ENCODE assay signal across 12 mouse cellular contexts in the genomic region with DNA sequence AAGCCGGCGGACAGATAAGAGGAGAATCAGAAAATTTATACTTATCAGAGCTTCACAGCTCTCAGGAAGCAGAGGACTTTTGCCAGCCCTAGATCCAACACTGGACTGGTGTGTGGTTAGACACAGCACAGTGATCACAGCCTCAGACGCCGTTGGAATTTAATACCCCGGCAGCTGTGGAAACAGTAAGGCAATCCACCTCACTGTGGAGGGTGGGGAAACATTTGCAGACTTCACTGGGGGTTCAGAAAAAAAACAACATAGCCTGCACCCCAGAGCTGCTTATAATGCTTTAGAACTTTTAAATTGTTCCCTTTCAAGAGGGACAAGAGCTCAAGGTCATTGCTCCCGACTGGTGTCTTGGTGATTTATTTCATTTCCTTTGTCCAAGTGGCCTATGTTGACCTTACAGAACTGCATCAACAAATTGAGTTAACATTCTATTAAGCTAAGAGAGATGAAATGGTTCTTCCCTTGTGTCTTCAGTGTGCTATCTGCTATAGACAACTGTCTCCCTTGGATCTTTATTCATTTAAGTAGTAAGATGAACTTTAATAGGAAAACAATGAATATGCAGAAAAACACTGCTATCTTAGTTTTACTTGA.
DNase-seq lines count a peak whose midpoint lies in the region; ATAC-seq and TF ChIP-seq lines count a peak whose summit lies in the region.
"Had no signal": no experiment of that assay in that cellular context is flagged by ENCODE, and none has a peak within 500 bp of the region (broad histone marks: within the 10 kb centered on the region; RNA-seq: fewer than 3 reads in every experiment).

No protein-coding gene starts in this region.

- no peak overlapping the region for H3K4me3 ChIP-seq in hindbrain, embryonic 10.5 days
- H3K4me3 ChIP-seq in hindbrain, embryonic 14.5 days (replicated peaks; ENCODE audit: low read length): no peak overlapping the region
- no peak overlapping the region for H3K4me3 ChIP-seq in embryonic facial prominence, embryonic 11.5 days (ENCODE audit: low read depth, low read length)
- H3K4me3 ChIP-seq in kidney, postnatal 0 days (replicated peaks; ENCODE audit: low read depth, low read length): no peak overlapping the region

- 51% methylated on average over 6 of the region's 6 CpGs for WGBS in hindbrain, embryonic 10.5 days
- 50% methylated on average over 6 of the region's 6 CpGs for WGBS in hindbrain, embryonic 14.5 days
- WGBS in embryonic facial prominence, embryonic 11.5 days: 45% methylated on average over 6 of the region's 6 CpGs
- 8% methylated on average over 6 of the region's 6 CpGs for WGBS in kidney, postnatal 0 days

- H3K4me1 ChIP-seq in hindbrain, embryonic 10.5 days (replicated peaks): peaks cover 5% of the 10 kb centered on the region; the same call in 1 of the 2 replicates
- H3K4me1 ChIP-seq in hindbrain, embryonic 14.5 days (replicated peaks; ENCODE audit: control insufficient read depth, insufficient read depth, low read length): no peaks in the 10 kb centered on the region
- no peaks in the 10 kb centered on the region; the same call in 1 of the 2 replicates for H3K4me1 ChIP-seq in embryonic facial prominence, embryonic 11.5 days (ENCODE audit: control insufficient read depth, insufficient read depth, low read length)
- 0 out of 2 replicates have a peak, but pooled peaks cover 8% of the 10 kb centered on the region for H3K4me1 ChIP-seq in kidney, postnatal 0 days (replicated peaks; ENCODE audit: insufficient read depth, low read length)

- in situ Hi-C loops in Patski (cut with MboI; ENCODE audit: low pct_unique_long_range_greater_than_20kb): loop anchor here (10.0 kb wide), 1 partner anchor 256 kb away; no protein-coding TSS in a partner anchor

- no peaks in the 10 kb centered on the region for H3K36me3 ChIP-seq in hindbrain, embryonic 10.5 days
- no peaks in the 10 kb centered on the region for H3K36me3 ChIP-seq in hindbrain, embryonic 14.5 days (replicated peaks; ENCODE audit: control insufficient read depth, insufficient read depth)
- H3K36me3 ChIP-seq in embryonic facial prominence, embryonic 11.5 days (replicated peaks; ENCODE audit: control insufficient read depth, insufficient read depth, low read depth, low read length): no peaks in the 10 kb centered on the region
- H3K36me3 ChIP-seq in kidney, postnatal 0 days (ENCODE audit: insufficient read depth, low read length): no peaks in the 10 kb centered on the region

- ATAC-seq in hindbrain, embryonic 14.5 days (ENCODE audit: low FRiP score): no peak
- peak; percentile 98 for ATAC-seq in Patski
- peak; percentile 75; the same call in 1 of the 2 replicates for ATAC-seq in embryonic facial prominence, embryonic 11.5 days (replicated peaks; ENCODE audit: insufficient number of reproducible peaks, low FRiP score, low TSS enrichment, low read depth)
- peak; percentile 93 for ATAC-seq in kidney, postnatal 0 days (replicated peaks; ENCODE audit: low FRiP score, low read depth)
- ATAC-seq: CD4-positive, CD25-positive, alpha-beta regulatory T cell, adult 4 months; inflammation-experienced regulatory T-cells, adult 6 months had no signal

- peak overlapping the region; percentile 29; the same call in 1 of the 2 replicates for H3K27ac ChIP-seq in hindbrain, embryonic 10.5 days
- H3K27ac ChIP-seq in hindbrain, embryonic 14.5 days: no peak overlapping the region
- H3K27ac ChIP-seq in embryonic facial prominence, embryonic 11.5 days (replicated peaks; ENCODE audit: low read depth, low read length): no peak overlapping the region
- H3K27ac ChIP-seq in kidney, postnatal 0 days: 0 out of 2 replicates have a peak overlapping the region, but pooled peaks have one; percentile 47

- peak; percentile 37 for DNase-seq in hindbrain, embryonic 10.5 days (ENCODE audit: low spot score)
- DNase-seq in hindbrain, embryonic 14.5 days (ENCODE audit: low spot score): no peak
- DNase-seq in Patski (ENCODE audit: low read depth, low spot score): no peak
- peak; percentile 49 for DNase-seq in embryonic facial prominence, embryonic 11.5 days (ENCODE audit: low spot score)
- peak; percentile 80 for DNase-seq in kidney, postnatal 0 days (ENCODE audit: low spot score)
- no peak for DNase-seq in retina, postnatal 1 day
- DNase-seq in layer of hippocampus, adult 9-10 months (ENCODE audit: low spot score): no peak
- DNase-seq in cerebellum, adult 18-20 months: no peak
- DNase-seq: lung, adult 2 months had no signal

- H3K27me3 ChIP-seq in hindbrain, embryonic 10.5 days (ENCODE audit: insufficient read depth, poor library complexity, severe bottlenecking): no peaks in the 10 kb centered on the region
- H3K27me3 ChIP-seq in hindbrain, embryonic 14.5 days (ENCODE audit: control insufficient read depth, insufficient read depth, low read length): no peaks in the 10 kb centered on the region
- no peaks in the 10 kb centered on the region for H3K27me3 ChIP-seq in Patski
- no peaks in the 10 kb centered on the region for H3K27me3 ChIP-seq in embryonic facial prominence, embryonic 11.5 days (ENCODE audit: control insufficient read depth, insufficient read depth, low read length)
- H3K27me3 ChIP-seq in kidney, postnatal 0 days (ENCODE audit: insufficient read depth, low read length): no peaks in the 10 kb centered on the region

- no peak overlapping the region for H3K9ac ChIP-seq in hindbrain, embryonic 14.5 days
- no peak overlapping the region for H3K9ac ChIP-seq in embryonic facial prominence, embryonic 11.5 days (replicated peaks; ENCODE audit: low read length)
- H3K9ac ChIP-seq in kidney, postnatal 0 days (ENCODE audit: low read depth, low read length): no peak overlapping the region

- no peak for TF ChIP-seq CTCF in Patski (IDR thresholded peaks at IDR 0.05)
- TF ChIP-seq CTCF in kidney, postnatal 0 days (IDR thresholded peaks at IDR 0.05; ENCODE audit: low read depth): no peak

- no peak overlapping the region for H3K4me2 ChIP-seq in hindbrain, embryonic 14.5 days (replicated peaks)
- H3K4me2 ChIP-seq in embryonic facial prominence, embryonic 11.5 days (ENCODE audit: low read depth, low read length): no peak overlapping the region
- H3K4me2 ChIP-seq in kidney, postnatal 0 days (ENCODE audit: low read length): peak overlapping the region; percentile 29; the same call in 1 of the 2 replicates
- H3K4me2 ChIP-seq: heart, embryonic 11.5 days had no signal

- POLR2A ChIA-PET in Patski (lab: Charles Lee): no interaction called here

- H3K9me3 ChIP-seq in hindbrain, embryonic 10.5 days: no peaks in the 10 kb centered on the region
- H3K9me3 ChIP-seq in hindbrain, embryonic 14.5 days (ENCODE audit: control insufficient read depth, low read length): no peaks in the 10 kb centered on the region
- no peaks in the 10 kb centered on the region for H3K9me3 ChIP-seq in embryonic facial prominence, embryonic 11.5 days (replicated peaks; ENCODE audit: control insufficient read depth, low read length)
- no peaks in the 10 kb centered on the region for H3K9me3 ChIP-seq in kidney, postnatal 0 days (replicated peaks; ENCODE audit: low read length)

- CTCF ChIA-PET in Patski (lab: Charles Lee): no interaction called here

Comparison
In these comparisons a context has a peak if more than half of its experiments do, and no peak if none do; other contexts are left out.
1. DNase-seq: peak in hindbrain, embryonic 10.5 days (single experiment), embryonic facial prominence, embryonic 11.5 days (single experiment) and kidney, postnatal 0 days (single experiment); none in hindbrain, embryonic 14.5 days (single experiment), Patski (single experiment), retina, postnatal 1 day (single experiment), layer of hippocampus, adult 9-10 months (single experiment) and cerebellum, adult 18-20 months (0 of 2).
2. H3K27ac ChIP-seq: peak in hindbrain, embryonic 10.5 days (single experiment) and kidney, postnatal 0 days (single experiment); none in hindbrain, embryonic 14.5 days (single experiment) and embryonic facial prominence, embryonic 11.5 days (single experiment).